Mouse (Mus musculus) heart, postnatal 36 days (tissue): ENCODE data around the gene Agap2. TPM values are rescaled to one million over a fixed set of nuclear protein-coding genes. Genes with fewer than 3 reads are reported as not detected.

ENCODE experiments used
- DNase-seq, 2 experiments: peaks; one replicate each; pipeline ENCODE4 v3.0.0; 2021 to 2022
- intact Hi-C: fragments of 180-260 bp; cut with DNase I; formaldehyde crosslinking; loops from one replicate; pipeline ENCODE4 v1.15.1; 2025
- total RNA-seq, 2 experiments: library from RNA; stranded (reverse); gene quantifications; 2 replicates each; pipeline ENCODE4 v1.2.3; 2021

Gene Agap2
- total RNA-seq, 2 experiments from 2014 or later, result 5.6 to 7.0 TPM

DNA sequence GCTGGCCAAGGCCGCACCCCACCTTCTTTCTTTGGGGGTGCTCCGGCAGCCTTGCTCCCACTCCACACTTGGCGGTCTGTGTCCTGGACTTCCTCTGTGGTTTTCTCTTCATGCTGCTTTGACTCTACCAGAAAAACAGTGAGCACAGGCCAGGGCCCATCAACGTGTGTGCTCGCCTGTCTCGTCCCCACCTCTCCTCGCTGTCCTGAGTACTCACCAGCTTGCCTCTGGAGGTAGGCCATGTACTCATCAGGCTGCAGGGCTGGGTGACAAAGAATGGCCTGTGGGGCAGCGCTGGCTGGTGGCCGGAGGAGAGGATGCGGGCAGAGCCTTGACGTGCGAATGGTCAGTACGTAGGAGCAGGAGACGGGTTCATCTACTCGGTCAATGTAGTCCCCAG, 24.8 kb downstream of the Agap2 start:
- DNase-seq, result no peak
- intact Hi-C loops, result no loop called here

DNA sequence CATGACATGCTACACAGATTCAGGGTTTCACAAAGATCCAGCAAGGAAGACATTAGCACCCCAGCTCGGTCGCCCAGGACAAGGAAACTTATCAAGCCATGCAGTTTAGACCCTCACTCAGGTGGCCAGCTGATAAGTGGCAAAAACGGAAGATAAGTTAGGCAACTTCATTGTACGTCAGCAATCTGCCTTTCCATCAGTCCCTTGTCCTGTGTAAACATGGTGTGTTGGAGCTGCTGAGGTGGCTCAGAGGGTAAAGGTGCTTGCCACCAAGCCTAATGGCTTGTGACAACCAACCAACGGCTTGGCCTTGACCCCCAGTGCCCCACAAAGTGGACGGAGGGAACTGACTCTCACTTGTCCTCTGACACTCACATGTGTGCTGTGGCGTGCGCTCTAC, 25.3 kb downstream of the Agap2 start:
- intact Hi-C loops, result no loop called here
- DNase-seq, result no peak

DNA sequence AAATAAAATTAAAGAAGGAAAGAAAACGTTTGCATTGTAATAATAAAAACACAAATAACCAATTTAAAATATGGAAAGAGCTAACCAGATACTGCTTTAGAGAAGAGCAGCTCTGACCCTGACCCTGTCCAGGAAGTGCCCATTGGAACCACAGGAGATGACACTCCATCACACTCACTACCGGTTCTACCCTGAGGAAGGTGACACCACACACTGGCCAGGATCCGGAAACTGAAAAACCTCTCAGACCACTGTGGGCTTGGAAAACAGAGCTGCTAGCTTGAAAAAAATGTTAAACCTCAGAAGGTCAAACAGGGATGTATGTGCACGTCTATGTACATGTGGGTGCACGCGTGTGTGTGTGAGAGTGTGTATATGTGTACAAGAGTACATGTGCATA, 26.1 kb downstream of the Agap2 start:
- no peak for DNase-seq
- intact Hi-C loops, result no loop called here

DNA sequence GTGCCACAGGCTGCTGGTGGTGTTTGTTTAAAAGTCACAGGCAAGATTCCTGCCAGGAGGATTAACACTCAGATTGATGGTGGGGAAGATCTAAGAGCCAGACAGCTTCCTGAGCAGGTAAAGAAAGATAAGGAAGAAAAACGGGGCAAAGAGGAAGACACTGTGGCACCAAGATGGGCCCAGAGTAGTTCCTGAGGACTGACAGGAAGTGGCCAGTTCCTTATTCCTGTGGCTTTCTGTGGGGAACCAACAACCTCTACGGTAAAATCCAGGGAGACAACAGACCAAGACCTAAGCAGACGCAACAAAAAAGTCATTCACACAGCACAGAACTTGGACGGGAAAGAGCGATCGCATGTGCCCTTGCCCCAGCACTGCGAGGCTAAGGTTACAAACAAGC, 28.5 kb downstream of the Agap2 start:
- DNase-seq, result no peak
- intact Hi-C loops, result no loop called here

DNA sequence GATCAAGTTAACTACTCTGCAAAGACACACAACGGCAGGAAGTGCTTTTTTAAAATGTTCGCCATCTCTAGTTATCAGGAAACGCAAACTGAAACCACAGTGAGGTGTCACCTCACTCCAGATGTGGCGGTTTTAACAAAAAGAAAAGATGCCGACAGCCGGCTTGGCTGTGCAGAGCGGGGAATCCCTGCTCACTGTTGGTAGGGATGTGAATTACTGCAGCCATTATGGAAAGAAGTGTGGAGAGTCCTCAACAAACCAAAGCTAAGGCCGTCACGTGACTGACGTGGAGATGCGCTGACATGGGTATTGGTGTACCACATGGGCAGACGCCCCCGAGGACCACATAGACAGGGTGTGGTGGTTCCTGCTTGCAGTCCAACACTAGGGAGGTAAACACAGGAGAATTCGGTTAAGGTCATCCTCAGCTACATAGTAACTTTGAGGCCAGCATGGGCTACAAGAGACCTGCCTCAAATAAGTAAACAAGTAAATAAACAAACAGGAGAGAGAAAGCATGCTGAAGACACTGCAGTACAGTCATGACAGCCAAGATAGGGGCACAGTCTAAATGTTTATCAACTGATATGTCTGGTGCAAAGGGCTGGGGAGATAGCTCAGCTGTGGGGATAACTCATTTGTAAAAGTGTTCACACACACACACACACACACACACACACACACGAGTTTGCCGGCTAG, 32.6 kb downstream of the Agap2 start:
- intact Hi-C loops, result no loop called here
- no peak for DNase-seq

DNA sequence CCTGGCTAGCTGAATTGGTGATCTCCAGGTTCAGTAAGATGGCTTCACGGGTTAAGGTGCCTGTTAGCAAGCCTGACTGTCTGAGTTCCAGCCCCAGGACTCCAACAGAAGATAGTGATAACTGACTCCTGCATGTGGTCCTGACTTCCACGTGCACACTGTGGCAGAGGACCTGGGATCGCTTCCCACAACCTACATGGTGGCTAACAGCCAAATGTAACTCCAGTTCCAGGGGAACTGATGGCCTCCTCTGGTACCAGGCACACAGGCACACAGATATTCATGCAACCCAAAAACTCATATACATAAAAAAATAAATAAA, 33.1 kb downstream of the Agap2 start:
- intact Hi-C loops, result no loop called here
- DNase-seq, result no peak

DNA sequence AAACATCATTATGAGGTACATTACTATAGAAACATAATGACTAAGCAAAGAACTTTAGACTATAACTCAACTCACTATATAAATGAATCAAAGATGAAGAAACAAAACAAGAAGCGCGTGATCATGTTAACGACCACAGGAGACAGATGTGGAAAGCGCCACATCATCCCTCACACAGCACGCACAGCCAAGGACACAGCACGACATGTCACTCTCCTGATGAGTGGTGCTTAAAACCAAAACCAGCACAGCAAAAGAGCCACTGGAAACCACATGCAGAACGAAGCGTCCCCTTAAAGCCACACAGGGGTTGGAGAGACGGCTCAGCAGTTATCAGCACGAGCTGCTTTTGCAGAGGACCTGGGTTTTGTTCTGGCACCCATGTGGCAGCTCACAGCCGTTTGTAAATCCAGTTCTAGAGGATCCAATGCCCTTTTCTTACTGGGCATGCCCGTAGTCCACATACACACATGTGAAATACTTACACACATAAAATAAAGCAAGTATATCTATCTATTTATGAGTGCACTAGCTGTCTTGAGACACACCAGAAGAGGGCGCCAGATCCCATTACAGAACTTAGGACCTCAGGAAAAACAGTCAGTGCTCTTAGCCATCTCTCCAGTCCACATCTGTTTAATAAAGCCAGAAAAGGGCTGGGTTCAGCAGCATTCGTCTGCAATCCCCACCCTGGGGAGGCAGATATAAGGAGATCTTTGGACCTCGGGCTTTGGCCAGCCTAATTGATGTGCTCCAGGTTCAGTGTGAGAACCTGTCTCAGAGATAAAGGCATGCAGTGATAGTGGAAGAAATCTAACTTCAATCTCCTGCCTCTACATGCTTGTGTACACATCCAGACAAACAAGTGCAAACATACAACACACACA, 36.2 kb downstream of the Agap2 start:
- DNase-seq, result no peak
- intact Hi-C loops, result no loop called here

DNA sequence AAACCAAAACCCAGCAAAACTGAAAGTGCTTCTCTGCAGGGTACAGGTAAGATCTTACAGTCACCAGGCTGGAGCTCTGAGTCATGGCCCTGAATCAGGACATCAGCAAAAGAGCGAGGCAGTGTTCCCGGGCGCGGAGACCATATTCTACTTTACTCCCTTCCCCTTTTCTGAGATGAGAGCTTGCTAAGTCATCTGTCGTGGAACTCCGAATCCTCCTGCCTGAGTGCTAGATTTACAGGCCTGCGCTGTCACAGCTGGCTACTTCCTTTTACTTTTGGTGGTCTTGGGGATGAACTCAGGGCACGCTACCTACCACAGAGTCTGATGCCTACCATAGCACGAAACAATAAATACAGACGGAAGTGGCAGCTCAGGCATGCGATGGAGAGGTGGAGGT, 39.3 kb downstream of the Agap2 start:
- intact Hi-C loops, result no loop called here

DNA sequence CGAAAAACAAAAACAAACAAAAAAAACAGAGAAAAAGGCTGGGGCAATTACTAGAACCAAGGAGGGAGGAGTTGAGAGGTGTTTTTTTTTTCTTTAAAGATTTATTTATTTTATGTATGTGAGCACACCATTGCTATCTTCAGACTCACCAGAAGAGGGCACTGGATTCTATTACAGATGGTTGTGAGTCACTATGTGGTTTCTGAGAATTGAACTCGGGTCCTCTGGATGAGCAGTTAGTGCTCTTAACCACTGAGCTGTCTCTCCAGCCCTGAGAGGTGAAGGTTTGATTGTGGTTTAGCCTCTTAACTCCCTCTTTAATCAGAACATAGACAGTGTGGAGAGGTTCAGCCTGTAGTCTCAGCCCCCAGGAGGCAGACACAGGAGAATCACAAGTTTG, 40.0 kb downstream of the Agap2 start:
- no peak for DNase-seq
- intact Hi-C loops, result no loop called here

More for the DNA sequence above, 39.3 kb downstream of the Agap2 start:
- no peak for DNase-seq

DNA sequence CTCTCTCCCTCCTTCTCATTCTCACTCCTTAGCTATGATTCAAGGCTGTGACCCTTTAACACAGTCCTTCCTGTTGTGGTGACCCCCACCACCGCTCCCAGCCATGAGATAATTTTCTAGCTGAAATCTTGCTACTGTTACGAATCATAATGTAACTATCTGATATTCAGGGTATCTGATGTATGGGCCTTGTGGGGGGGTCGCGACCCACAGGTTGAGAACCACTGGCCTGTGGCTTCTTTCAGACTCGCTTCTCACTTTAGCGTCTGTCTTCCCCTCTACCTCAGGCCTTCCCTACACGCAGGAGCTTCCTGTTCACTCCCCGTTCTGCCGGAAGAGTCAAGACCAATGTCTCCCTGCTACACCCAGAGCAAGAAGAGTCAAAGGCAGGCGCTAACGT, 43.4 kb downstream of the Agap2 start:
- intact Hi-C loops, result no loop called here
- DNase-seq, result no peak

DNA sequence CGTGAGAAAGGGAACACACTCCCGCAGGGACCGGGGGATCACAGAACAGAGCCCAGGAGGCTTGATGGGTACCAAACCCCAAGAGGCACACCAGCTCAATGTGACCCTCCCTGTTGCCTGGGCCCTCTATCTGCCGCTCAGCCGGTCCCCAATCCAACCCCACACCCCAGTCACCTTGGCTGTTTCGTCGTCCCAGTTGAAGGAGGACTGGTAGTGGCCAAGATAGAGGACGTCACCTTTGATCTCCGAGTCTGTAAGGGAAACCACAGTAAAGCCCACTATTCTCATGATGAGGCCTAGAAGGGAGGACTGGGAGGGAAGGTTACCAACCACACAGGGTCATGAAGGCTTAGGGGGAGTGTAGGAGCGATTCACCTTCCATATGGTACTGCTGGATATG, 44.1 kb downstream of the Agap2 start:
- no peak for DNase-seq
- intact Hi-C loops, result no loop called here

DNA sequence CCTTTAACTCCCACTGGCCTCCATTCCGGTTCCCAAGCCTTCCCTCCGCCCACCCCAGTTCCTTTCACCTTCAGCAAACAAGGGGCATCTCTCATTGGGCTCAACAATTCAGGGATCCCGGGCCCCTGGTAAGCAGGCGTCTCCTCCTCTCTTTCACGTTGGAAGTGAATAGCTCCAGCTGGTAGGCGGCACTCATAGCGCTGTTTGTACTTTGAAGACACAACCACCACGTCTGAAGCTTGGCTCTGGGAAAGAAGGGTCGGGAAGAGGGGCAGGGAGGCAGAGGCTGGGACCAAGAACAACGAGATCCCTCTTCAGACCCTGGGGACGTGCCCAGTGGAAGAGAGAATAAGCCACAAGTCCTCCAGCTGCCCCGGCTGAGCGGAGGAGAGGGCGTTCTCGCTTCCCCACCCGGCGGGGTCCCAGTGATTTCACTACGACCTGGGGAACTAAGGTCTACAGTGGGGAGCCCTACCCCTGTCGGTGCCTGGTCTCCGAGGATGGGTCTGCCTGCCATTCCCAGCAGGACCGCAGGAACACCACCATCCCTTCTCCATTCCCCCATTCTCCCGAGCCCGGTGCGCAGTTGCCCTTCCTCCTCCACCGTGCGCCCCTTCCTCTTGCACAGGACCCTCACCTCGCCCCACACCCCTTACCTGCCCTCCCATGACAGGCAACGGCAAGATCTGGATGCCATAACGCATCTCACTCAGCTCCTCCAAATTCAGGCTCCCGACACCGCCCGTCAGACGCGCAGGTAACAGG, 45.4 kb downstream of the Agap2 start:
- intact Hi-C loops, result loop anchor here (5.0 kb wide), 1 partner anchor 217 kb away; no protein-coding TSS in a partner anchor
- DNase-seq, result peak; percentile 12 to 15

DNA sequence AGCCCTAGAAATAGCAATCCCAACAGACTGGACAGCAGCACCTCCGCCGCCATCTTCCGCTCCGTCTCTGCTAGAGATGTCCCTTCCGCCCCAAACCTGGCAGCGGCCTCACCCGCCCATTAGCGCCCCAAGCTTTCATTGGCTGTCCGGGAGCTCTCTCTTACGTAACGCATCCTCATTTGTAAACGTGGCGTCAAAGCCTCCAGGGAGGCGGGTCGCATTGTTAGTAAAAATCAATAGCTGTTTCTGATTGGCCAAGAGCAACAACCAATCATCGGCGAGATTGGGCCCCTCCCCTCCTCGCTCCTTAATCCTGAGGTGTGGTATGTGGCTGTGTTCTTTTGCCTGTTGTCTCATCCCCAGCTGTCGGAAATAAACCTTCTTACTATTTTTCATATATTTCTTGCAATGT, 46.0 kb downstream of the Agap2 start, which contains the start of gene Os9:
Gene Os9 (minus strand): TSS at position 66 of the 412 bp plus-strand sequence.
- intact Hi-C loops, result loop anchor here (5.0 kb wide), 1 partner anchor 216 kb away; no protein-coding TSS in a partner anchor

DNA sequence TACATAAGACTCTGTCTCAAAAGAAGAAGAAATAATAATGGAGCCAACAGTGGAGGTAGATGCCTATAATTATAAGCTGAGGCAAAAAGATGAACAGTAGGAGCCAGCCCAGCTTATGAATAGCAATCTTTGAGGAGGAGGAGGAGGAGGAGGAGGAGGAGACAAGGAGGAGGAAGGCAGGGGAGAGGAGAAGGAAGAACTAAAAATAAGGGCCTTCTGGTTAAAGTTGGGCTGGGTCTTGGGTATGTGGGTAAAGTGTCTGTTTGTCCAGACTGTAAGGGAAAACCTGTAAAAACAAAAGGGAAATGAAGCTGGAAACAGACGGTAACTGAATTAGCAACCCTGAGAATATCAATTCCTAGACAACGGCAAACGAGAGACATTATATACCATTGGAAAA, 46.9 kb downstream of the Agap2 start:
- no peak for DNase-seq
- intact Hi-C loops, result loop anchor here (2.0 to 5.0 kb wide), 2 partner anchors 45 to 215 kb away; no protein-coding TSS in a partner anchor

More for the DNA sequence above, 46.0 kb downstream of the Agap2 start, which contains the start of gene Os9:
- DNase-seq, result peak; percentile 93 to 94

DNA sequence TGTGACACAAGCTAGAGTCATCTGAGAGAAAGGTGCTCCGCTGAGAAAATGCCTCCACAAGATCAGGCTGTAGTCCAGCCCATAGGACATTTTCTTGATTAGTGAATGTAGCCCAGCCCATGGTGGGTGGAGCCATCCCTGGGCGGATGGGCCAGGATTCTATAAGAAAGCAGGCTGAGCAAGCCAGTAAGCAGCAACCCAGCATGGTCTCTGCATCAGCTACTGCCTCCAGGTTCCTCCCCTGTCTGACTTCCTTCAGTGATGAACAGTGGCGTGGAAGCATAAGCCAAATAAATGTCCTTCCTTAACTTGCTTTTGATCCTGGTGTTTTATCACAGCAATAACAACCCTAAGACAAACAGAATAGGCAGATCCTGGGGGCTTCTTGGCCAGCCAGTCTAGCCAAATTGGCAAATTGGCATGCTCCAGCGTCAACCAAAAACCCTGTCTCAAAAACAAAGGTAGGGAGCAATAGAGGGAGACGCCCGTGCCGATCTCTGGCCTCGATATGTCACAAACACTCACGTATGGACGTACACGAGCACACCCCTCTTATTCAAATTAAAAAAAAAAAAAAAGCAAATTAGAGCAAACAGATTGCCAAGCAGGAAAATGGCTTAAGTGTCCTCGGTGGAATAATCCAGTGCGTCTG, 47.8 kb downstream of the Agap2 start:
- intact Hi-C loops, result loop anchor here (2.0 to 5.0 kb wide), 2 partner anchors 44 to 214 kb away; no protein-coding TSS in a partner anchor
- DNase-seq, result no peak

DNA sequence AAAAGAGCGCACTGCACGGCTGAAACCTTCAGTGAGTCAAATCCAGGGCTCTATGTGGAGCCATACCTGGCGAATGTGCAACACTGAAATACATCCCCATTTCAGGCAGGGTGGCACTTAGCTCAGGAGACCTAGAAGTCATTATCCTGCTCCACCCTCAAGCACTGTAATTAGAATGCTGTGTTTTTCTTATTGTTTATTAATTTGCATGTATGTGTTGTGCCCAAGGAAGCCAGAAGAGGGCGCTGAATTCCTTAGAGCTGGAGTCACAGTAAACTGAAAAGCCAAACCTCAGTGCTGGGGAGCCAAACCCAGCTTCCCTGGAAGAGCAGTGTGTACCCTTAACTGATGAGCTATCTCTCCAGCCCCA, 48.3 kb downstream of the Agap2 start:
- intact Hi-C loops, result loop anchor here (2.0 to 5.0 kb wide), 2 partner anchors 43 to 214 kb away; no protein-coding TSS in a partner anchor
- peak; percentile 56 to 72 for DNase-seq

DNA sequence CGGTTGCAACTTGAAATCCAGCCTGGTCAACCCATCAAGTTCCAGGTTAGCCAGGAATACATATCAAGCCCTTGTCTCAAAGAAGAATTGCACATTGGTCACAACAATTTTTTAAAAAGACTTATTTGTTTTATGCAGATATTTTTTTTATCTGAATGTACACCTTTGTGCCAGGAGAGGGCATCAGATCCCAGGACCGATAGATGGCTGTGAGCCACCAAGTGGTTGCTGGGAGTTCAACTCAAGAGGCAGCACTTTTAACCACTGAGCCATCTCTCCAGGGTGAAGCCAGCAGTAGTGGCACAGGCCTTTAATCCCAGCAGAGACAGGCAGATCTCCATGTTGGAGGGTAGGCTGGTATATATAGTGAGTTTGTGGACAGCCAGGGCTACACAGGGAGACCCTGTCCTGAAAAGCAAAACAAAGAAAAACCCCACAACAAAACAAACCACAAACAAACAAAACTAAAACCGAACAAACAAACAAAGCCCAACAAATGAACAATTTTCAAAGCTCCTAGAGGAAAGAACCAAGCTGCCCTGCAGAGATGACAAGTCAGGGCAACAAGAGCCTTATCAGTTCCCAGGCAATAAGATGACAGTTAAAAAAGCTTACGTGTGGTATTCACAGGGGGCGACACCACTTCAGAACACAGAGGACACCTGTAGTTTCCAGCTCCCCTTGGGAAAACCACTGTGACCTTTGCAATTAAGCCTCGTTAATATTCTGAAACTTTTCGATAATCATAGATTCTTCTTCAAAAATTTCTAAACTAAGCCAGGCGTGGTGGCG, 50.3 kb downstream of the Agap2 start:
- no peak for DNase-seq
- intact Hi-C loops, result loop anchor here (2.0 kb wide), 1 partner anchor 103 kb away; no protein-coding TSS in a partner anchor

DNA sequence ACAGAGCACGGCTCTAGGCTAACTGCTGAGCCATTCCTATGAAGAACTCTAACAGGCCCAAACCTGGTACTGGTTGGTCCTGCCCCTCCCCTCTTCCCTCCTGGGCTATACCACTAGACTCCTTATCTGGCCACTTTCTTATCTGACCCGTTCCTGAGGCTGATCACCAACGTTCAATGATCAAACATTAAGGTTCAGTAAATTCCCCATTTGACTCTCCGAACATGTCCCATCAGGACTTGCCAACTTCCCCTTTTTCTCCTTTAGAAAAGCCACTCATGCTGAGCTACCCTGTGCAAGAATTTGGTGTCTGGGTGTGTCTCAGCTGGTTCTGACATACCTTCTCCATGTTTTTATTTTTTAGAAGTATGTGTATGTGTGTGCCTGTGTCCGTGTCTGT, 51.5 kb downstream of the Agap2 start:
- intact Hi-C loops, result no loop called here
- no peak for DNase-seq

DNA sequence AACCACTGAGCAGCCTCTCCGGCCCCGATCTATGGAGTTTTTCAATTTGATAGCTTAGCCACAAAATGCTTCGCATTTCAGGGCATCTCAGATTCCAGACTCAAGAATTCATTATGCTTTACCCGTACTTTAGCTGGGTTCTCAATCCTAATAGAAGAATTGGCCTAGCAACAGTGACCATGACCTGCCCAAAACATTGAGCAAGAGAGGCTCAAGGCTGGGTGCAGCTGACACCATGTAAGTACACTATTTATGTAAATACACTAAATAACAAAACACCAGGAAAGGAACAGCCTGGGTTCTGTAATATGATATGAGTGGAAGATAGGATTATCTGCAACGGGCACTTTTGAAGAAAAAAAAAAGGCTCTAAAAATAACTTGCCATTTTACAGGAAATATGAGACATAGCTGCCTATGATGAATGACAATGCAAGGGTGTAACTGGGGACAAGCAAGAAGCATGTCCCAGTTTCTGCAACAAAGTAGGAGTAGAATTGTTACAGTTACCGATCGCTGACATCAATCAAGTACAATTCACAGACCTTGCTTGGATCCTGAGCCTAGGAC, 52.7 kb downstream of the Agap2 start:
- DNase-seq, result no peak
- intact Hi-C loops, result no loop called here
